Mouse (Mus musculus) embryonic facial prominence, embryonic 10.5 days (tissue): ENCODE measurements around the gene St14. TPM values are rescaled to one million over a fixed set of nuclear protein-coding genes. Genes with fewer than 3 reads are reported as not detected.

Source experiments
- DNase-seq: peaks from one replicate; pipeline ENCODE4 v3.0.0-alpha.2; 2017; ENCODE audit warnings: low spot score
- H3K27ac ChIP-seq: fragments of 300-500 bp; sonication (generic); replicated peaks from 2 replicates; pipeline ENCODE4 v1.5.1; 2016; ENCODE audit warnings: mild to moderate bottlenecking
- H3K27me3 ChIP-seq: fragments of 300-500 bp; sonication (generic); replicated peaks from 2 replicates; pipeline ENCODE4 v1.6.1; 2016; ENCODE audit warnings: low read depth, mild to moderate bottlenecking; ENCODE audit not compliant: poor library complexity, severe bottlenecking
- H3K36me3 ChIP-seq: fragments of 300-500 bp; sonication (generic); replicated peaks from 2 replicates; pipeline ENCODE4 v1.6.1; 2016; ENCODE audit warnings: mild to moderate bottlenecking, moderate library complexity
- H3K4me1 ChIP-seq: fragments of 300-500 bp; sonication (generic); 2 replicates; pipeline ENCODE4 v1.6.1; 2016
- H3K4me3 ChIP-seq: fragments of 300-500 bp; sonication (generic); 2 replicates; pipeline ENCODE4 v1.5.1; 2016; ENCODE audit warnings: mild to moderate bottlenecking, moderate library complexity
- H3K9me3 ChIP-seq: fragments of 300-500 bp; sonication (generic); 2 replicates; pipeline ENCODE4 v1.6.1; 2016; ENCODE audit warnings: mild to moderate bottlenecking
- WGBS: fragments of 180-500 bp; shearing (Covaris S2); methylation state at CpG from one replicate; pipeline ENCODE4 v1.1.7; 2016; 5-methylcytosine and 5-hydroxymethylcytosine counted together
- polyA plus RNA-seq: library from polyadenylated mRNA; unstranded; fragments of >200 nt; fragmentation: Nextera tagmentation; extraction: Ambion mirVana; gene quantifications from 2 replicates; pipeline ENCODE4 v1.2.1, GENCODE M21; 2016

St14 gene
- polyA plus RNA-seq, 1 experiment from 2014 or later, result 15.8 TPM

- no peaks in the 10 kb centered on the region for H3K27me3 ChIP-seq
- no peaks in the 10 kb centered on the region for H3K9me3 ChIP-seq
- H3K4me3 ChIP-seq, result no peak overlapping the region
- WGBS, result 71% methylated on average over 5 of the region's 5 CpGs
- no peak for DNase-seq
- H3K4me1 ChIP-seq, result peaks cover 56% of the 10 kb centered on the region
- H3K36me3 ChIP-seq, result no peaks in the 10 kb centered on the region
- H3K27ac ChIP-seq, result no peak overlapping the region
These were observed 12.2 kb downstream of the St14 start for GRCm38 (mm10) chr9:31119405-31119804.

- 37% methylated on average over 11 of the region's 11 CpGs for WGBS
- H3K4me1 ChIP-seq, result peaks cover 56% of the 10 kb centered on the region
- peak; percentile 81 for DNase-seq
These were observed 12.9 kb downstream of the St14 start for GRCm38 (mm10) chr9:31118520-31119298.

GRCm38 (mm10) chr9:31117488-31117887, 14.2 kb downstream of the St14 start:
- Histone ChIP-seq H3K27ac (no peak overlapping the region), H3K4me1 (peaks cover 50% of the 10 kb centered on the region), H3K36me3 (no peaks in the 10 kb centered on the region), H3K4me3 (no peak overlapping the region), H3K27me3 (no peaks in the 10 kb centered on the region), H3K9me3 (no peaks in the 10 kb centered on the region)
- peak; percentile 46 for DNase-seq
- 62% methylated on average over 6 of the region's 6 CpGs for WGBS

More at GRCm38 (mm10) chr9:31118520-31119298, 12.9 kb downstream of the St14 start:
- no peak overlapping the region; the same call in 1 of the 2 replicates for H3K4me3 ChIP-seq
- H3K27me3 ChIP-seq, result no peaks in the 10 kb centered on the region
- H3K27ac ChIP-seq, result no peak overlapping the region
- H3K36me3 ChIP-seq, result no peaks in the 10 kb centered on the region
- H3K9me3 ChIP-seq, result no peaks in the 10 kb centered on the region

GRCm38 (mm10) chr9:31117088-31117487, 14.6 kb downstream of the St14 start:
- H3K27ac ChIP-seq, result no peak overlapping the region
- no peaks in the 10 kb centered on the region for H3K27me3 ChIP-seq
- H3K4me1 ChIP-seq, result peaks cover 46% of the 10 kb centered on the region
- H3K36me3 ChIP-seq, result no peaks in the 10 kb centered on the region
- WGBS, result 90% methylated on average over 11 of the region's 11 CpGs
- no peaks in the 10 kb centered on the region for H3K9me3 ChIP-seq
- H3K4me3 ChIP-seq, result no peak overlapping the region
- no peak for DNase-seq

GRCm38 (mm10) chr9:31115586-31115985, 16.1 kb downstream of the St14 start:
- Histone ChIP-seq H3K4me1 (peaks cover 33% of the 10 kb centered on the region), H3K4me3 (no peak overlapping the region), H3K27ac (no peak overlapping the region), H3K9me3 (no peaks in the 10 kb centered on the region), H3K27me3 (no peaks in the 10 kb centered on the region), H3K36me3 (no peaks in the 10 kb centered on the region)
- DNase-seq, result no peak

GRCm38 (mm10) chr9:31108464-31108863, 23.2 kb downstream of the St14 start:
- no peak for DNase-seq
- Histone ChIP-seq H3K36me3 (no peaks in the 10 kb centered on the region), H3K4me3 (no peak overlapping the region), H3K27ac (no peak overlapping the region), H3K27me3 (no peaks in the 10 kb centered on the region), H3K9me3 (no peaks in the 10 kb centered on the region), H3K4me1 (no peaks in the 10 kb centered on the region; the same call in 1 of the 2 replicates)
- WGBS, result 94% methylated on average over 8 of the region's 8 CpGs

- no peak overlapping the region for H3K4me3 ChIP-seq
- no peaks in the 10 kb centered on the region for H3K27me3 ChIP-seq
- 0 out of 2 replicates have a peak, but pooled peaks cover 7% of the 10 kb centered on the region for H3K4me1 ChIP-seq
- no peaks in the 10 kb centered on the region for H3K9me3 ChIP-seq
- peaks cover 6% of the 10 kb centered on the region; the same call in 1 of the 2 replicates for H3K36me3 ChIP-seq
- WGBS, result 78% methylated on average over 6 of the region's 6 CpGs
- no peak overlapping the region for H3K27ac ChIP-seq
- no peak for DNase-seq
These were observed 33.5 kb downstream of the St14 start for GRCm38 (mm10) chr9:31098118-31098517.

GRCm38 (mm10) chr9:31097088-31098082, 34.3 kb downstream of the St14 start:
- Histone ChIP-seq H3K9me3 (no peaks in the 10 kb centered on the region), H3K4me1 (0 out of 2 replicates have a peak, but pooled peaks cover 7% of the 10 kb centered on the region), H3K36me3 (peaks cover 6% of the 10 kb centered on the region; the same call in 1 of the 2 replicates), H3K27ac (no peak overlapping the region), H3K27me3 (no peaks in the 10 kb centered on the region), H3K4me3 (no peak overlapping the region)
- WGBS, result 86% methylated on average over 20 of the region's 20 CpGs
- no peak for DNase-seq

GRCm38 (mm10) chr9:31092833-31093195, 38.8 kb downstream of the St14 start:
- Histone ChIP-seq H3K27me3 (peaks cover 9% of the 10 kb centered on the region), H3K27ac (no peak overlapping the region), H3K36me3 (no peaks in the 10 kb centered on the region), H3K9me3 (no peaks in the 10 kb centered on the region), H3K4me3 (no peak overlapping the region), H3K4me1 (0 out of 2 replicates have a peak, but pooled peaks cover 9% of the 10 kb centered on the region)
- no peak for DNase-seq
- 91% methylated on average over 10 of the region's 10 CpGs for WGBS

GRCm38 (mm10) chr9:31092111-31092832, 39.4 kb downstream of the St14 start:
- H3K27ac ChIP-seq, result no peak overlapping the region
- H3K4me1 ChIP-seq, result 0 out of 2 replicates have a peak, but pooled peaks cover 4% of the 10 kb centered on the region
- H3K4me3 ChIP-seq, result no peak overlapping the region
- no peaks in the 10 kb centered on the region for H3K36me3 ChIP-seq
- DNase-seq, result peak; percentile 7
- WGBS, result 92% methylated on average over 18 of the region's 18 CpGs
- no peaks in the 10 kb centered on the region for H3K9me3 ChIP-seq
- peaks cover 14% of the 10 kb centered on the region for H3K27me3 ChIP-seq

GRCm38 (mm10) chr9:31091162-31091581, 40.5 kb downstream of the St14 start:
- H3K4me3 ChIP-seq, result no peak overlapping the region
- H3K4me1 ChIP-seq, result peaks cover 5% of the 10 kb centered on the region
- H3K27me3 ChIP-seq, result peaks cover 17% of the 10 kb centered on the region
- no peak overlapping the region for H3K27ac ChIP-seq
- H3K9me3 ChIP-seq, result no peaks in the 10 kb centered on the region
- H3K36me3 ChIP-seq, result no peaks in the 10 kb centered on the region
- 94% methylated on average over 10 of the region's 10 CpGs for WGBS
- DNase-seq, result no peak
